Mouse (Mus musculus) cerebellum, adult 2 months (tissue): ENCODE data around the gene Tfec.

Experiments
- CTCF ChIP-seq: fragments of 200-500 bp; IDR thresholded peaks from 2 replicates; pipeline ENCODE4 v1.5.1; 2011; ENCODE audit warnings: low read depth, mild to moderate bottlenecking, control low read depth, low read length, moderate library complexity, borderline replicate concordance; ENCODE audit not compliant: insufficient read depth
- POLR2A ChIP-seq: fragments of 200-500 bp; IDR thresholded peaks from 2 replicates; pipeline ENCODE4 v1.6.1; 2011; ENCODE audit warnings: low read length, control low read depth, borderline replicate concordance; ENCODE audit not compliant: insufficient read depth

GRCm38 (mm10) chr6:16942433-16942832, 44.2 kb upstream of the Tfec start:
- TF ChIP-seq CTCF (no peak), POLR2A (no peak)
